Mouse (Mus musculus): Measurements from ENCODE around the gene Rpl18. TPM values are rescaled to one million over a fixed set of nuclear protein-coding genes. Genes with fewer than 3 reads are reported as not detected.
A peak's percentile ranks its signal among the peaks of the same experiment; 100 is the strongest.

Gene Rpl18
- polyA plus RNA-seq, 1 experiment from 2014 or later, result 807 TPM

- ChIA-PET POLR2A (no interaction called here), CTCF (interaction anchor here (0.9 to 1.8 kb wide), 11 partner anchors 9 to 193 kb away, joined by 3 to 28 read pairs (median 4); partner anchors contain the start of genes Cyth2, Kdelr1, Lmtk3 and Sphk2)
- DNase-seq (ENCODE audit: low read depth, low spot score) (no peak), ATAC-seq (no peak)
- in situ Hi-C loops (cut with MboI; ENCODE audit: low pct_unique_long_range_greater_than_20kb), result loop anchor here (5.0 kb wide), 2 partner anchors 62 to 187 kb away; no protein-coding TSS in a partner anchor
- no peak for TF ChIP-seq CTCF (IDR thresholded peaks at IDR 0.05)
- no peaks in the 10 kb centered on the region for H3K27me3 ChIP-seq
Measured at GRCm38 (mm10) chr7:45739820-45740219, 24.6 kb downstream of the Rpl18 start.

- TF ChIP-seq CTCF (IDR thresholded peaks at IDR 0.05), result no peak
- ChIA-PET POLR2A (interaction anchor here (1.3 kb wide), 1 partner anchor 44 kb away, joined by 3 read pairs; the partner anchor contains the start of gene Sult2b1), CTCF (interaction anchor here (1.1 to 3.1 kb wide), 2 partner anchors 13 to 59 kb away, joined by 3 to 39 read pairs; no protein-coding TSS in a partner anchor)
- DNase-seq (ENCODE audit: low read depth, low spot score) (no peak), ATAC-seq (no peak)
- H3K27me3 ChIP-seq, result no peaks in the 10 kb centered on the region
- in situ Hi-C loops (cut with MboI; ENCODE audit: low pct_unique_long_range_greater_than_20kb), result no loop called here
Measured at GRCm38 (mm10) chr7:45741308-45741707, 26.1 kb downstream of the Rpl18 start.

GRCm38 (mm10) chr7:45741777-45742176 lies 26.5 kb downstream of the Rpl18 start:
- DNase-seq (ENCODE audit: low read depth, low spot score) (no peak), ATAC-seq (no peak)
- POLR2A ChIA-PET, result interaction anchor here (1.3 to 1.4 kb wide), 2 partner anchors 43 to 59 kb away, joined by 3 to 4 read pairs; partner anchors contain the start of gene Sult2b1
- no peak for TF ChIP-seq CTCF (IDR thresholded peaks at IDR 0.05)
- CTCF ChIA-PET, result interaction anchor here (1.1 to 3.1 kb wide), 2 partner anchors 13 to 59 kb away, joined by 3 to 39 read pairs; no protein-coding TSS in a partner anchor
- in situ Hi-C loops (cut with MboI; ENCODE audit: low pct_unique_long_range_greater_than_20kb), result no loop called here
- H3K27me3 ChIP-seq, result no peaks in the 10 kb centered on the region

GRCm38 (mm10) chr7:45742338-45742737 lies 27.1 kb downstream of the Rpl18 start:
- peak; percentile 39 for ATAC-seq
- TF ChIP-seq CTCF (IDR thresholded peaks at IDR 0.05), result peak; percentile 59
- H3K27me3 ChIP-seq, result no peaks in the 10 kb centered on the region
- POLR2A ChIA-PET, result interaction anchor here (0.6 to 1.4 kb wide), 4 partner anchors 43 to 342 kb away, joined by 3 to 4 read pairs (median 4); partner anchors contain the start of gene Sult2b1
- CTCF ChIA-PET, result interaction anchor here (1.1 to 3.1 kb wide), 2 partner anchors 12 to 58 kb away, joined by 3 to 39 read pairs; no protein-coding TSS in a partner anchor
- in situ Hi-C loops (cut with MboI; ENCODE audit: low pct_unique_long_range_greater_than_20kb), result no loop called here
- DNase-seq (ENCODE audit: low read depth, low spot score), result no peak

GRCm38 (mm10) chr7:45744387-45744786 lies 29.1 kb downstream of the Rpl18 start:
- no peaks in the 10 kb centered on the region for H3K27me3 ChIP-seq
- peak; percentile 44 for DNase-seq (ENCODE audit: low read depth, low spot score)
- ChIA-PET CTCF (interaction anchor here (1.5 to 4.6 kb wide), 2 partner anchors 10 to 57 kb away, joined by 7 to 29 read pairs; no protein-coding TSS in a partner anchor), POLR2A (interaction anchor here (1.2 kb wide), 1 partner anchor 9 kb away, joined by 3 read pairs; no protein-coding TSS in a partner anchor)
- ATAC-seq, result peak; percentile 39
- TF ChIP-seq CTCF (IDR thresholded peaks at IDR 0.05), result no peak
- in situ Hi-C loops (cut with MboI; ENCODE audit: low pct_unique_long_range_greater_than_20kb), result no loop called here

- no peaks in the 10 kb centered on the region for H3K27me3 ChIP-seq
- POLR2A ChIA-PET, result no interaction called here
- in situ Hi-C loops (cut with MboI; ENCODE audit: low pct_unique_long_range_greater_than_20kb), result no loop called here
- CTCF ChIA-PET, result interaction anchor here (0.8 to 4.6 kb wide), 5 partner anchors 23 to 263 kb away, joined by 3 to 29 read pairs (median 3); no protein-coding TSS in a partner anchor
- ATAC-seq, result no peak
- DNase-seq (ENCODE audit: low read depth, low spot score), result no peak
- TF ChIP-seq CTCF (IDR thresholded peaks at IDR 0.05), result peak; percentile 76
Measured at GRCm38 (mm10) chr7:45746518-45746917, 31.3 kb downstream of the Rpl18 start.

- no peak for TF ChIP-seq CTCF (IDR thresholded peaks at IDR 0.05)
- POLR2A ChIA-PET, result no interaction called here
Measured at GRCm38 (mm10) chr7:45747450-45747849, 32.2 kb downstream of the Rpl18 start.

GRCm38 (mm10) chr7:45748110-45748509 lies 32.9 kb downstream of the Rpl18 start:
- CTCF ChIA-PET, result interaction anchor here (1.4 to 4.6 kb wide), 2 partner anchors 9 to 53 kb away, joined by 4 to 29 read pairs; no protein-coding TSS in a partner anchor
- POLR2A ChIA-PET, result no interaction called here
- in situ Hi-C loops (cut with MboI; ENCODE audit: low pct_unique_long_range_greater_than_20kb), result no loop called here
- H3K27me3 ChIP-seq, result no peaks in the 10 kb centered on the region
- ATAC-seq, result no peak
- no peak for DNase-seq (ENCODE audit: low read depth, low spot score)
- TF ChIP-seq CTCF (IDR thresholded peaks at IDR 0.05), result no peak

More at GRCm38 (mm10) chr7:45747450-45747849, 32.2 kb downstream of the Rpl18 start:
- DNase-seq (ENCODE audit: low read depth, low spot score) (no peak), ATAC-seq (no peak)
- H3K27me3 ChIP-seq, result no peaks in the 10 kb centered on the region
- in situ Hi-C loops (cut with MboI; ENCODE audit: low pct_unique_long_range_greater_than_20kb), result no loop called here
- CTCF ChIA-PET, result interaction anchor here (0.8 to 4.6 kb wide), 3 partner anchors 38 to 187 kb away, joined by 3 to 29 read pairs (median 3); no protein-coding TSS in a partner anchor

- ChIA-PET POLR2A (no interaction called here), CTCF (interaction anchor here (1.4 to 1.9 kb wide), 2 partner anchors 10 to 52 kb away, joined by 4 to 5 read pairs; no protein-coding TSS in a partner anchor)
- DNase-seq (ENCODE audit: low read depth, low spot score) (no peak), ATAC-seq (no peak)
- in situ Hi-C loops (cut with MboI; ENCODE audit: low pct_unique_long_range_greater_than_20kb), result no loop called here
- no peaks in the 10 kb centered on the region for H3K27me3 ChIP-seq
- no peak for TF ChIP-seq CTCF (IDR thresholded peaks at IDR 0.05)
Measured at GRCm38 (mm10) chr7:45749401-45749800, 34.1 kb downstream of the Rpl18 start.

- ChIA-PET POLR2A (no interaction called here), CTCF (interaction anchor here (0.7 to 1.9 kb wide), 2 partner anchors 11 to 51 kb away, joined by 3 to 5 read pairs; no protein-coding TSS in a partner anchor)
- no peak for DNase-seq (ENCODE audit: low read depth, low spot score)
- no peak for TF ChIP-seq CTCF (IDR thresholded peaks at IDR 0.05)
- in situ Hi-C loops (cut with MboI; ENCODE audit: low pct_unique_long_range_greater_than_20kb), result no loop called here
- no peaks in the 10 kb centered on the region for H3K27me3 ChIP-seq
- no peak for ATAC-seq
Measured at GRCm38 (mm10) chr7:45750162-45750561, 34.9 kb downstream of the Rpl18 start.

- in situ Hi-C loops (cut with MboI; ENCODE audit: low pct_unique_long_range_greater_than_20kb), result no loop called here
- ATAC-seq, result no peak
- DNase-seq (ENCODE audit: low read depth, low spot score), result no peak
- ChIA-PET CTCF (interaction anchor here (0.9 to 4.2 kb wide), 2 partner anchors 11 to 46 kb away, joined by 3 to 12 read pairs; no protein-coding TSS in a partner anchor), POLR2A (no interaction called here)
- TF ChIP-seq CTCF (IDR thresholded peaks at IDR 0.05), result no peak
- H3K27me3 ChIP-seq, result no peaks in the 10 kb centered on the region
Measured at GRCm38 (mm10) chr7:45755703-45756102, 40.4 kb downstream of the Rpl18 start.
